In genomic region chr3:110142314-110143205, GRCm38 (mm10) we compare ENCODE assay signal across 7 mouse cellular contexts. TPM values are rescaled to one million over a fixed set of nuclear protein-coding genes. Genes with fewer than 3 reads are reported as not detected.
DNase-seq lines count a peak whose midpoint lies in the region; ATAC-seq and TF ChIP-seq lines count a peak whose summit lies in the region.

No protein-coding gene starts in this region.

- TF ChIP-seq POLR2A in testis, adult 2 months (IDR thresholded peaks at IDR 0.05; ENCODE audit: control insufficient read depth, low read depth, low read length) = no peak

- H3K4me3 ChIP-seq in midbrain, embryonic 12.5 days = peak overlapping the region; percentile 75
- peak overlapping the region; percentile 64 for H3K4me3 ChIP-seq in testis, adult 2 months (ENCODE audit: control insufficient read depth, low read depth, low read length)

- H3K27me3 ChIP-seq in midbrain, embryonic 12.5 days = peaks cover 16% of the 10 kb centered on the region
- H3K27me3 ChIP-seq in testis, adult 2 months (ENCODE audit: control insufficient read depth, insufficient read depth, low read length) = no peaks in the 10 kb centered on the region; the same call in 1 of the 2 replicates

- peak overlapping the region; percentile 58 for H3K9ac ChIP-seq in midbrain, embryonic 12.5 days (replicated peaks)

- H3K27ac ChIP-seq in midbrain, embryonic 12.5 days (replicated peaks) = peak overlapping the region; percentile 22; the same call in 1 of the 2 replicates
- H3K27ac ChIP-seq in testis, adult 2 months (ENCODE audit: control insufficient read depth, insufficient read depth, low read depth, low read length) = no peak overlapping the region

- no peaks in the 10 kb centered on the region for H3K9me3 ChIP-seq in midbrain, embryonic 12.5 days

- no peak for TF ChIP-seq CTCF in testis, adult 2 months (IDR thresholded peaks at IDR 0.05; ENCODE audit: control insufficient read depth, insufficient read depth, insufficient replicate concordance, low read depth, low read length)

- peaks cover 6% of the 10 kb centered on the region; the same call in 1 of the 2 replicates for H3K4me1 ChIP-seq in midbrain, embryonic 12.5 days
- peaks cover 13% of the 10 kb centered on the region for H3K4me1 ChIP-seq in testis, adult 2 months (ENCODE audit: control insufficient read depth, insufficient read depth, low read length)

- no peaks in the 10 kb centered on the region for H3K36me3 ChIP-seq in midbrain, embryonic 12.5 days
- H3K36me3 ChIP-seq in testis, adult 2 months (ENCODE audit: control insufficient read depth, insufficient read depth, low read length) = no peaks in the 10 kb centered on the region

- peak; percentile 4 for DNase-seq in thymus, postnatal 14 days
- DNase-seq in thymus, postnatal 0 days (ENCODE audit: low spot score) = no peak
- peak; percentile 61 to 67 for DNase-seq in cerebellum, postnatal 25 days
- DNase-seq in kidney, postnatal 14 days = peak; percentile 3

- H3K4me2 ChIP-seq in midbrain, embryonic 12.5 days (replicated peaks) = peak overlapping the region; percentile 100

- WGBS in midbrain, embryonic 12.5 days = under 1% methylated on average over 66 of the region's 77 CpGs

- peak; percentile 43; the same call in 1 of the 2 replicates for ATAC-seq in granulocyte monocyte progenitor cell, adult 5-6 weeks (replicated peaks; ENCODE audit: poor library complexity, severe bottlenecking)
- peak; percentile 64 for ATAC-seq in midbrain, embryonic 12.5 days (ENCODE audit: low FRiP score, low read depth)

RNA-seq across cellular contexts. Expression of gene Ntng1, which starts 1.3 kb away (rescaled TPM):
- polyA plus RNA-seq in thymus, postnatal 0 days (2015; fragmentation: Nextera tagmentation; extraction: Ambion mirVana) = 0.14 and 0.20 TPM in 2 replicates
- not detected in 2 replicates for total RNA-seq in granulocyte monocyte progenitor cell, adult 5-6 weeks (2014; fragmentation: Nextera tagmentation)
- not detected in 2 replicates for total RNA-seq in granulocyte monocyte progenitor cell, adult 5-6 weeks (2017)
- 6.9 and 9.9 TPM in 2 replicates for polyA plus RNA-seq in midbrain, embryonic 12.5 days (2016; fragmentation: Nextera tagmentation; extraction: Ambion mirVana)
- 0.20 and 0.28 TPM in 2 replicates for polyA plus RNA-seq in testis, adult 2 months (2012; rRNA removed)
